Mouse (Mus musculus) heart, adult 9 months (tissue): ENCODE measurements around the gene Nox3.
A peak's percentile ranks its signal among the peaks of the same experiment; 100 is the strongest.

Experiments used
- DNase-seq, 2 experiments: peaks; one replicate each; pipeline ENCODE4 v3.0.0; 2022; ENCODE audit warnings: low spot score in 2 of 2

Gene Nox3

DNA sequence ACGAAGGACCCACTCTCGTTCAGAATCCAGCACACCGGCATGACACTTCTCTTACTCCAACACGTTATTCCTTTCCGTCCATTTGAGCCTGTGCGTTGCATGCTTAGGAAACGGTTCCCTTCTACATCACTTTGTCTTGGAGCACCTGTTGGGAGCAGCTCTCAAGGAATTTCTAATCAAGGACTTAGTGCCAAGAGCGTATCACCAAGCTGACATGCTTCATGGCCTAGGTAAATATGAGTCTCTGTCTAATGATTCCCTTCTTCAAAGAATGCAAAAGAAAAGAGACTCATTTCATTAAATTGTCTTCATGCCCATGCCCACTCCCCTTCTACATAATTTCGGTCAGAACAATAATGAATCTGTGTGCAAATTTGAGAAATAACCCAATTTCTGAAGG is at the start of gene Nox3:
TSS of gene Nox3 (minus strand) at position 101 of the 400 bp plus-strand sequence.
- DNase-seq: no peak

DNA sequence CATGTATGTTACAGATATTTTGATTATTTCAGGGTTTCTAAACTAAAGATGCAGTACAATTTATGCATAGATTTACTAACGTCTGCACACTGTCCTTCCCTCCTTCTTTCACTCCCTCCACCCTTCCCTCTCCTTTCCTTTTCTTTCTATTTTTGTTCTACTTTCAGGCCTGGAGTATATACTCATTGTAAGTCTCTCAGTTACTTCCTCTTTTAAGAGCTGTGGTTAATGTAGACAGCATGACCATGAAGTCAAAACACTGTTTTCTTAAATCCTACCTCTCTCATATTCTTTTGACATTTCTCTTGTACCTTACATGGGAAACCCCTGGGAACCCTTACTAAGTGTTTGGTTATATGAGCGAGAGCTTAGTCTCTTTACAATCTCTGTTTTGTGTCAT is 48.3 kb upstream of the Nox3 start:
- DNase-seq: no peak

DNA sequence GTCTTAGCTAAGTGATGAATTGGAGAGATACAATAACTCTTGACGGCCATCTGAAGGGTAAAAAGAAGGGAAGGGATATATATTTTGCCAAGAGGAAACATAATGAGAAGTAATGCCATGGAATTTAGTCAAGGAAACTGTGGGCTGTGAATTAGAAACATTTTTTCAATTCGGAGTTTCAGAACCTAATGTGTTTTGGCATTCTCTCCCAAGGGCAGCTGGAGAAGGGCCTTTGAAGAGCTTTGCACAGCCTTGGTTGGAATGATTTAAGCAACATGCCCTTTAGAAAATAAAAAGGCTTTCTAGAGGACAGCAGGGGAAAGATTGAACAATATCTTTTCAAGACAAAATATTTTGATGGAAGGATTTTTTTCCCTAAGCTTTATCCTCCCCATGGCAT is 40.9 kb upstream of the Nox3 start:
- no peak for DNase-seq

- DNase-seq: no peak
Measured at GRCm38 (mm10) chr17:3734286-3734685, 38.2 kb upstream of the Nox3 start.

GRCm38 (mm10) chr17:3705350-3705930 is 9.4 kb upstream of the Nox3 start:
- DNase-seq: no peak

GRCm38 (mm10) chr17:3702320-3702719 is 6.3 kb upstream of the Nox3 start:
- no peak for DNase-seq

DNA sequence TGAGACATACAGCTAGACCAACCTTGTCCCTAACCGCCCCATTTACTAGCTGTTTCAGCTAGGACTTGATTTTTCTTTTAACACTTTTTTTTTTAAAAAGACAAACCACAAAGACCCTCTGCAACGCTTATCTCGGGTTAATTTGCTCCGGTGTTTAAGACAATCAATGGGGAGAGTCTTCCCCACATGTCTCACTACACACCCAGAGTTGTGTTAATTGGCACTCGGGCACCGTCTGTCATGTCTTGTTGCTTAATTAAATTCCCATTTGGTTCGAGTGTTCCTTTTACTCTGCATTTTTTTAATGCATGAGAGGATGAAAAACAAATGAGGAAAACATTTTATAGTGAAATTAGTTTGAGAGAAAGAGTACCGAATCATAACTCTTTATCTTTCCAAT is 3.2 kb downstream of the Nox3 start:
- no peak for DNase-seq

DNA sequence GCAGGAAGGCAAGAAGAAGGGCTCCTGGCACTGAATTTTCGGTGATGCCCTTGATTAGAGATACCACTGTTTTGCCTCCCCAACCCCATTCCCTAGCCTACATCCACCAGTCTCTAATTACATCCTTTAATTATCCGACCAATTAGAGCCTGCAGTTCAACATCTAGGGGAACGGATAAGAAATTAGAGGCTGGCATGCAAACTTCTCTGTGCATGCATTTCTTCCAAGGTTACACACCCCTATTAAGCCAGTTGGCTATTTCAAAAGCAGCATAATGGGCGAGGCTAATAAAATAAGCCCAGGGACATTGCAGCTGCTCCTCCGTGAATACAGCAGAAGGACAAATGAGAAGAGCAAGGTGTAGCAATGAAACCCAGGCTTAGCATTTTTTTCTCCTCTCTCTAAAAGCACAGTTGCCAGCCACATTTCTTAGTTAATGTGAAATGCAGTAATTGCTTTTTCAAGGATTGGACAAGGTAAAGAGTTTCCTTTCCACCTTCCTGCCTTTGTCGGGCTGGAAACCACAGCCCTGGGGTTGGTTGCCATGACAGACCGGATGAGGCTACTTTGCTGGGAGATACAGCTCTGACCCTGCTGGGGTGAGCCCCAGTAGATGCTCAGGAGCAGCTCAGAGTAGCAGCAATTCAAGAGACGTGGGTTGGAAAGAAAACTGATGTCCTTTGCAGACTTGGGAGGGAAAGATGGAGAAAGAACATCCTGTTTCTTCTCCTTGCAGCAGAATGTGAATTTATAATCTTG is 5.4 kb downstream of the Nox3 start:
- DNase-seq: peak in 1 of 2 experiments; percentile 38

DNA sequence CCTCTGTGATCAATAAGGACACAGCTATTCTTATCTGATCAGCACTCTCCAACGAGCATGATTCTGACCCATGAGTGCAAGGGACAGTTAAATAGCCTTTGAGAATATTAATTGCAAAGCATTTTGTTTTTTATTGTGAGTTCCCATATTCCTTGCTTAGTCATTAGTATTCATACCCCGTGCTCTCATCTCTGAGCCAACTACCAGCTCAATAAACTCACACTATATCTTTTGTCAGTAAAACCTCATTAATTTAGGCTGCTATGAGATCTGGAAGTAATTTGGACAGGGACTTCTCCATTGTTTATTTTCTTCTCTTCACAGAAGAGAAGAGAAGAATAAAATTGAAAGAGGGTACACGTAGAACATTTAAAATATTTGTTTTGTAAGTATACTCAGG is 12.4 kb downstream of the Nox3 start:
- DNase-seq: no peak

GRCm38 (mm10) chr17:3669226-3669625 is 26.8 kb downstream of the Nox3 start:
- no peak for DNase-seq

DNA sequence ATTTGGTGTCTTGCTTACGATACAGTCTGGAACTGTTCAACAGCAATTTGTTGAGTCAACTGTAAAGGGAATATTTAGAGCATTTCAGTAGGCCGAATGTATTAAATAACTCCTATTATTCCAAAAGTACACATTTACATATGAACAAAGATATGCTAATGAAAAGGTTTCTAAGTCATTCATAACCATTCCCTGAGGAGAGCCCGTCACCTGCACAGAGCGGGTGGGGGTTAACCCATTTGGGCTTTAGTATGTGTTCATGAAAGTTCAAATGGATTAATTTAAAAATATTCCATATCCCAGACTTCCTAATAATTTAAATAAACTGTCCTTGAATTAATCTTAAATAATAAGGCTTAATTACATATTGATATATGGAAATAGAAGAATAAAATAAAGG is 28.8 kb downstream of the Nox3 start:
- no peak for DNase-seq

GRCm38 (mm10) chr17:3665321-3665720 is 30.7 kb downstream of the Nox3 start:
- no peak for DNase-seq

DNA sequence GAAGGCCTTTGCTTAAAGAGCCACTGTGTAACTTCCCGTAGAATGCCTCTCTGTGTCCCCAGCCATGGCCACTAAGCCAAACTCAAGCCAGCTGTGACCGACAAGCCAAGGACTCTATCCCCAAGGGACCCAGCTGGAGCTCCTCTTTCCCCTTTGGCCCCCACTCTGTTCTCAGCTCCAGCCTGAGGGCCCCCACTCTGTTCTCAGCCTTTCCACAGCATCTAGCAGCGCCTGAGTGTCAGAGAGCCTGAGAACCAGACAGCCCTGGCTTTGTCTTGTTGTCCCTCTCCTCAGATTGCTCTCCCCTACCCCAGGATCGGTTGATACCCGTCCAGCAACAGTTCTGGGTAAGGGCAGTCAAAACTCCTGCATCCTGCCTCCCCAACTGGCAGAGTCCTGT is 36.6 kb downstream of the Nox3 start:
- peak in 1 of 2 experiments; percentile 19 for DNase-seq

GRCm38 (mm10) chr17:3650377-3650776 is 45.7 kb downstream of the Nox3 start:
- no peak for DNase-seq

GRCm38 (mm10) chr17:3643582-3643981 is 52.5 kb downstream of the Nox3 start:
- DNase-seq: no peak

GRCm38 (mm10) chr17:3641456-3641855 is 54.6 kb downstream of the Nox3 start:
- DNase-seq: peak in 1 of 2 experiments; percentile 9

- no peak for DNase-seq
Measured at GRCm38 (mm10) chr17:3638757-3639156, 57.3 kb downstream of the Nox3 start.

- DNase-seq: peak in 1 of 2 experiments; percentile 56
Measured at GRCm38 (mm10) chr17:3632501-3632900, 63.6 kb downstream of the Nox3 start.

- no peak for DNase-seq
Measured at GRCm38 (mm10) chr17:3616329-3617216, 79.5 kb downstream of the Nox3 start.

DNA sequence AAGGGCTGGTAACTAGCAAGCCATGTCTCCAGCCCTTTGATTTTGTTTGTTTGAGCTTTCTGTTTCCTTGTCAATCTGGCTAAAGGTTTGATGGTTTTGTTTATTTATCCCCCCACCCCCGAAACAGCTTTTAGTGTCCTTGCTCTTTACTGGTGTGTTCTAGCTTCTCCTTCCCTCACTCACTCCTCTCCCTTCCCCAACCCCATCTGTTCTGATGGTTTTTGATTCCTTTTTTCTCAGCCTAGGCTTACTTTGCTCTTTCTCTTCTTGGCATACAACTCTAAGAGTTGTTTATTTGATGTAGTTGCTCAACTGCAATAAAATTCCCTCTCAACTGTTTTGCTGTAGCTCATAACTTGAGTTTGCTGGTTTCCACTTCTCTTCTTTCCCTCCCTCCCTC is 80.5 kb downstream of the Nox3 start:
- no peak for DNase-seq

DNA sequence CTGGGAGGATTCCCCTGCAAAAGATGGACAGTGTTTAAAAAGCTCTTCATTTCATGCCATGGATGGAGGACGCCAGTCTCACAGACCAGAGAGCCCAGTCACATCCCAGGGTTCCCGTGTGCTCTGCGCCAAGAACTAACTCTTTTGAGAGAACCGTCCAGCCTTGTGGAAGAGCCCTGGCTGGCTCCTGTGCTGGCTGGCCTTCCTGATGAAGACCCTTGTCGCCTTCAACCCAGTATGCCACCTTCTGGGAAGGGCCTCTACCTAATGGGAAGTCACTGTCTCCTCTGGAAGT is 84.3 kb downstream of the Nox3 start:
- no peak for DNase-seq

DNA sequence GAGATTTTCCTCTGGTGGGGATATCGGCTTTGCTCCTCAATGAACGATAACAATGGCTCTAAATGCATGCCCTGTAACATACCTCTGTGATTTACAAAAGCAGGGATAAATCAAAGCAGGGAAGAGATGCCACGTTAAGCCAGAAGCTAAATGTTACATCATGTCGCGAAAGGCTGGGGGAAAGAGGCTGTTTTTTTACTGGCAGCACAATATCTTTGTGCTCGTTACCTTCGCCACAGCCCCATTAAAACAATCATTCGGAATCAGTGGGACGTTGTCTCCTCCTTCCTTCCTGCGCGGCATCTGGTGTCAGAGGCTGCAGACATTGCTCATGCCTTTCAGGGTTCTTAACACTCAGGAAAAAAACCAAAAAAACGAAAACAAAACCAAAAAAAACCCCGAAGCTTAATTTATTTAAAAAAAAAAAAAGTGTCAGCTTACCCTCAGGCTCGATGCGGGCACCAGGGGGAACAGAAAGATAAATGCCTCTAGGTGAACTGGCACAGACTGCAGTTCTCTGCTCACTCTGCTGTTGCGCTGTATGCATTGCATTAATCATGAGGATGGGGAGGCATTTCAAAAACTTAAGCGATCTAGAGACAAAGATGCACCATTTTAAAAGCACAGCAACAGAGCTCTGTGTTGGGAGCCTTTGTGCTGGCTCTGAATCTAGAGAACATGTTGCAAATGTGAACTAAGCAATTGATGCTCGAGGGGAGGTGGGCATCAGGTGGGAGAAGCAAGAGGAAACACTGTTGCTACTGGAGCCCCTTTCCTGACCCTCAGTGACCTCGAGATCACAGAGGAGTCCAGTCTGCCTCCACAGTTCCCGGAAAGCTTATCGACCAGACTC is 84.9 kb downstream of the Nox3 start:
- DNase-seq: no peak
